Mouse (Mus musculus) thymus, postnatal 0 days (tissue): ENCODE measurements at regions not wholly inside any gene's neighbourhood (a gene's known extent, or its start where the extent isn't known, plus 50 kb on each side); places are given as distances from the start of the nearest gene placed in this dataset.

Source experiments
- DNase-seq: peaks from one replicate; pipeline ENCODE4 v3.0.0-alpha.2; 2015; ENCODE audit warnings: low spot score

- no peak for DNase-seq
Measured at GRCm38 (mm10) chr8:26507611-26508070, 388.3 kb downstream of the Gm45692 start.

- DNase-seq = no peak
Measured at GRCm38 (mm10) chr8:26509254-26509653, 389.9 kb downstream of the Gm45692 start.

GRCm38 (mm10) chr8:26513001-26513400 is 393.7 kb downstream of the Gm45692 start:
- DNase-seq = no peak

GRCm38 (mm10) chr8:26524237-26524636 is 404.9 kb downstream of the Gm45692 start:
- DNase-seq = no peak

GRCm38 (mm10) chr8:26526474-26527185 is 407.3 kb downstream of the Gm45692 start:
- no peak for DNase-seq

- no peak for DNase-seq
Measured at GRCm38 (mm10) chr8:26527186-26527580, 407.8 kb downstream of the Gm45692 start.

GRCm38 (mm10) chr8:26529921-26530320 is 410.6 kb downstream of the Gm45692 start:
- DNase-seq = no peak

- no peak for DNase-seq
Measured at GRCm38 (mm10) chr8:26533444-26534421, 414.4 kb downstream of the Gm45692 start.

- no peak for DNase-seq
Measured at GRCm38 (mm10) chr8:26535816-26536215, 416.5 kb downstream of the Gm45692 start.

- no peak for DNase-seq
Measured at GRCm38 (mm10) chr8:26553691-26554090, 423.4 kb upstream of the Zfp703 start.

GRCm38 (mm10) chr8:26559196-26559595 is 417.9 kb upstream of the Zfp703 start:
- DNase-seq = no peak

GRCm38 (mm10) chr8:26563151-26563550 is 414.0 kb upstream of the Zfp703 start:
- DNase-seq = no peak

GRCm38 (mm10) chr8:26564254-26564653 is 412.9 kb upstream of the Zfp703 start:
- no peak for DNase-seq

GRCm38 (mm10) chr8:26568423-26569060 is 408.6 kb upstream of the Zfp703 start:
- DNase-seq = no peak

- DNase-seq = no peak
Measured at GRCm38 (mm10) chr8:26588841-26589240, 388.3 kb upstream of the Zfp703 start.

- no peak for DNase-seq
Measured at GRCm38 (mm10) chr8:26590591-26591212, 386.4 kb upstream of the Zfp703 start.

GRCm38 (mm10) chr8:26591266-26591665 is 385.9 kb upstream of the Zfp703 start:
- DNase-seq = no peak

- DNase-seq = no peak
Measured at GRCm38 (mm10) chr8:26593536-26594368, 383.4 kb upstream of the Zfp703 start.

GRCm38 (mm10) chr8:26594369-26594920 is 382.7 kb upstream of the Zfp703 start:
- no peak for DNase-seq

- no peak for DNase-seq
Measured at GRCm38 (mm10) chr8:26595431-26596018, 381.6 kb upstream of the Zfp703 start.
